Mouse (Mus musculus) embryonic stem cell, embryonic (primary cell): ENCODE measurements around the gene Antxrl.

ENCODE experiments used
- CTCF ChIA-PET, 4 experiments: fragments of 300-600 bp in 2 of 4; fragments of 350-600 bp in 2 of 4; sonication (Branson Sonifier 250); formaldehyde crosslinking; loops; one replicate each; lab custom pipeline; 2022; ENCODE audit warnings: inconsistent platforms in 2 of 4; lab: Charles Lee
- POLR2A ChIA-PET, 4 experiments: fragments of 300-600 bp in 2 of 4; fragments of 350-600 bp in 2 of 4; sonication (Branson Sonifier 250); formaldehyde crosslinking; loops; one replicate each; lab custom pipeline; 2022; ENCODE audit warnings: antibody characterized with exemption in 4 of 4, inconsistent platforms in 1 of 4; lab: Charles Lee

The Antxrl gene

DNA sequence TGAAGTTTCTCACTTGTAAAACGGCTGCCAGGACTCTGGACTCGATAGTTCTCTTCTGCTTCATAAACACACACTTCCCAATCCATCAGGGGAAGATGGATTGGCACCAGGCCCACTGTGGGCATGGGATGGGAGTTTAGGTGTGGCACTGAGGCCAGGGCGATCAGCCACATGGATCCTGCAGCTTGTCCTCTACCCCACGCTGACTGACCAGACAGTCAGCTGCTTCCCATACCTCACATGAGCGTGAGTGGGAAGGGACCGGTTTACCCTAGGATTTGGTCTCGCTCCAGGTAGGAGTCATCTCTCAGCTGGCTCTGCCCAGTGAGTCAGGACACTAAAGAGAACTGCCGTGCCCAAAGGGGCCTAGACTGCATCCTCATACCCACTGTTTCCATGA, 37.3 kb downstream of the Antxrl start:
- POLR2A ChIA-PET: interaction anchor here in 1 of 4 experiments (1.3 kb wide), 1 partner anchor 9 kb away, joined by 4 read pairs; no protein-coding TSS in a partner anchor
- CTCF ChIA-PET: interaction anchor here in 1 of 4 experiments (0.9 kb wide), 1 partner anchor 1407 kb away, joined by 4 read pairs; no protein-coding TSS in a partner anchor

GRCm38 (mm10) chr14:34091475-34091874, 39.0 kb downstream of the Antxrl start:
- ChIA-PET CTCF (interaction anchor here in 3 of 4 experiments (0.8 to 2.4 kb wide), 9 partner anchors 11 to 143 kb away, joined by 3 to 9 read pairs (median 6); partner anchors contain the start of gene Gprin2 (in 1 of the 3)), POLR2A (interaction anchor here in 1 of 4 experiments (0.7 kb wide), 1 partner anchor 10 kb away, joined by 3 read pairs; no protein-coding TSS in a partner anchor)

DNA sequence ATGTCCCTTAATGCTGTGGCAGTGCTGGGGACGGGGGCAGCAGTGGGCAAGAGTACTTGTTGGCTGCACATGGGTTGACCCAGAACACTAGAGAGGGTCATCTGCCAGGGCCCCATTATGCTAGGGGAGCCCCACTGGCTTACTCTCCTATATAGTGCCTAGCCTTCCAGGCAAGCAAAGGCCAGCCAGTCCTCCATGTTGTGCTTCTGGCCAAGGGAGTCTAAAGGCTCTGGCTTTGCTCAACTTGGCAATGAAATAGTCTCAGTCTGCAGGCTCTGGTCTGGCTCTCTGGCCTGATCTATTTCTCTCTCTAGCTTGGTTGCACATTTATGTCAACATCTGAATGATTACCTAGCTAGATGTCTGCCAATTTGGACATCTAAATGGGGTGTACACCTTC, 40.3 kb downstream of the Antxrl start:
- ChIA-PET POLR2A (no interaction called here), CTCF (interaction anchor here (0.7 to 2.4 kb wide), 11 partner anchors 12 to 143 kb away, joined by 3 to 9 read pairs (median 4); no protein-coding TSS in a partner anchor)

- CTCF ChIA-PET: interaction anchor here (0.6 to 1.6 kb wide), 5 partner anchors 9 to 34 kb away, joined by 3 to 6 read pairs (median 4); no protein-coding TSS in a partner anchor
Observed at GRCm38 (mm10) chr14:34096161-34096560, 43.7 kb downstream of the Antxrl start.

GRCm38 (mm10) chr14:34102601-34103000, 50.1 kb downstream of the Antxrl start, which contains the start of gene A630023A22Rik:
A630023A22Rik (minus strand) TSS chr14:34102754.
- CTCF ChIA-PET: interaction anchor here in 2 of 4 experiments (0.7 to 1.8 kb wide), 3 partner anchors 18 to 22 kb away, joined by 3 to 8 read pairs (median 3); no protein-coding TSS in a partner anchor
- POLR2A ChIA-PET: interaction anchor here in 1 of 4 experiments (1.0 kb wide), 1 partner anchor 22 kb away, joined by 3 read pairs; no protein-coding TSS in a partner anchor

More at GRCm38 (mm10) chr14:34096161-34096560, 43.7 kb downstream of the Antxrl start:
- POLR2A ChIA-PET: interaction anchor here in 2 of 4 experiments (0.9 to 1.7 kb wide), 2 partner anchors 10 to 12 kb away, joined by 3 to 4 read pairs; partner anchors contain the start of gene Anxa8 (in 1 of the 2)

DNA sequence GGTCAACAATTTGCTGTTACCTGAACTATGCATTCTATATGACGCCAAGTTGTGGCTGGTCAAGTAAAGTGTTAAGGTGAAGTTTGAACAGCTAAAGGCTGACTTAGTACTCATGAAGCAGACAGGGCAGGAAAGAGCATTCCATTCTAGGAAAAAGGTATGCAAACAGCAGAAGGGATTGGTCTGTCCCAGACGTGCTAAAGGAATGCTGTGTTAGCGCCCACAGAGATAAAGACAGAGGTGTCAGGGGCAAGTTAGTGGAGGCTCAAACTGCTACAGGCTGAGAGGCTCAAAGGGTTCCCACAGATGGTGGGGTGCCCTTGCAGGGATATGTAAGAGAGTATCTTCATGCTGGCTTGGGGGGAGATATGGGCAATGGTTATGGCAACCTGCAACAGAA, 51.3 kb downstream of the Antxrl start:
- ChIA-PET POLR2A (no interaction called here), CTCF (interaction anchor here in 2 of 4 experiments (1.0 to 3.6 kb wide), 6 partner anchors 12 to 148 kb away, joined by 3 to 60 read pairs (median 7); no protein-coding TSS in a partner anchor)

- ChIA-PET POLR2A (interaction anchor here in 3 of 4 experiments (0.9 to 1.2 kb wide), 4 partner anchors 18 to 25 kb away, joined by 3 to 4 read pairs (median 3); partner anchors contain the start of gene Anxa8 (in 1 of the 3)), CTCF (interaction anchor here (0.5 to 3.6 kb wide), 55 partner anchors 9 to 995 kb away, joined by 3 to 63 read pairs (median 4); partner anchors contain the start of gene Anxa8 (in 2 of the 4))
Observed at GRCm38 (mm10) chr14:34104892-34105291, 52.4 kb downstream of the Antxrl start.

GRCm38 (mm10) chr14:34106389-34107062, 54.0 kb downstream of the Antxrl start:
- ChIA-PET CTCF (interaction anchor here (0.5 to 3.6 kb wide), 47 partner anchors 8 to 1000 kb away, joined by 3 to 63 read pairs (median 5); partner anchors contain the start of genes Anxa8 (in 1 of the 4), Syt15 (in 1 of the 4) and Zfp488 (in 1 of the 4)), POLR2A (interaction anchor here in 2 of 4 experiments (0.9 to 1.3 kb wide), 3 partner anchors 26 to 257 kb away, joined by 3 to 4 read pairs (median 3); no protein-coding TSS in a partner anchor)

GRCm38 (mm10) chr14:34107594-34107993, 55.1 kb downstream of the Antxrl start:
- ChIA-PET POLR2A (interaction anchor here in 2 of 4 experiments (0.9 to 1.3 kb wide), 3 partner anchors 27 to 256 kb away, joined by 3 to 4 read pairs (median 3); no protein-coding TSS in a partner anchor), CTCF (interaction anchor here (0.6 to 3.6 kb wide), 23 partner anchors 10 to 378 kb away, joined by 3 to 63 read pairs (median 5); partner anchors contain the start of gene Anxa8 (in 1 of the 4))

GRCm38 (mm10) chr14:34114311-34114710, 61.8 kb downstream of the Antxrl start:
- POLR2A ChIA-PET: no interaction called here

DNA sequence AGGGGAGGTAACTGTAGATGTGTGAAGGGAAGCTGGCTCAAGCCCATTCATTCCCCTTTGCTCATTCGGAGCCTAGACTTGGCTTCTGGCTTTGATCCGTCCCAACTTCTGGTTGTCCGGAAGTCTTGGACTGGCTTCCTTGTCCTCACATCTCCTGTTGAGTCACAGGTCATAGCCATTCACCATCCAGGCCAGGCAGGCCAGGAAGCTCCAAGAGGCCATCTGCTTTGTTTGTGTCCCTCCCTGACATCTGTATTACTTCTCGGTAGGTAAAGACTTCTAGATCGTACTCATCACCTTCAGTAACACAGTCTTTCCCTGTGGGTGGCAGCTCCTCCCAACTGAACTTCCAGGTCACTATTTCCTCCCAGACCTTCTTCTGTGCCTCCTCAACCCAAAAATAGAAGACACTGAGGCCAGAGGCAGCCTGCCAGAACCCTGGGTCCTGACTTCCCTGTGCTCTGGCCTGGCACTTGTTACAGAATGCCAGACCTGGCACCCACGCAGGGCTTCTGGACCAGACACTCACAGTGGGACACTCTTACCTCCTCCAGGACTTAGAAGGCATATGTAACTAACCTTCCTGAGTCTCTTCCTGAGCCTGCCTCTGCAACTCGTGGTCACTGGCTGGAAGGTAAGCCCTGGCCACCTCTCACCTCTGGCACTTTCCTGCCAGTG, 66.7 kb downstream of the Antxrl start:
- ChIA-PET POLR2A (no interaction called here), CTCF (interaction anchor here in 1 of 4 experiments (1.2 kb wide), 1 partner anchor 9 kb away, joined by 4 read pairs; no protein-coding TSS in a partner anchor)

More at GRCm38 (mm10) chr14:34114311-34114710, 61.8 kb downstream of the Antxrl start:
- CTCF ChIA-PET: no interaction called here

DNA sequence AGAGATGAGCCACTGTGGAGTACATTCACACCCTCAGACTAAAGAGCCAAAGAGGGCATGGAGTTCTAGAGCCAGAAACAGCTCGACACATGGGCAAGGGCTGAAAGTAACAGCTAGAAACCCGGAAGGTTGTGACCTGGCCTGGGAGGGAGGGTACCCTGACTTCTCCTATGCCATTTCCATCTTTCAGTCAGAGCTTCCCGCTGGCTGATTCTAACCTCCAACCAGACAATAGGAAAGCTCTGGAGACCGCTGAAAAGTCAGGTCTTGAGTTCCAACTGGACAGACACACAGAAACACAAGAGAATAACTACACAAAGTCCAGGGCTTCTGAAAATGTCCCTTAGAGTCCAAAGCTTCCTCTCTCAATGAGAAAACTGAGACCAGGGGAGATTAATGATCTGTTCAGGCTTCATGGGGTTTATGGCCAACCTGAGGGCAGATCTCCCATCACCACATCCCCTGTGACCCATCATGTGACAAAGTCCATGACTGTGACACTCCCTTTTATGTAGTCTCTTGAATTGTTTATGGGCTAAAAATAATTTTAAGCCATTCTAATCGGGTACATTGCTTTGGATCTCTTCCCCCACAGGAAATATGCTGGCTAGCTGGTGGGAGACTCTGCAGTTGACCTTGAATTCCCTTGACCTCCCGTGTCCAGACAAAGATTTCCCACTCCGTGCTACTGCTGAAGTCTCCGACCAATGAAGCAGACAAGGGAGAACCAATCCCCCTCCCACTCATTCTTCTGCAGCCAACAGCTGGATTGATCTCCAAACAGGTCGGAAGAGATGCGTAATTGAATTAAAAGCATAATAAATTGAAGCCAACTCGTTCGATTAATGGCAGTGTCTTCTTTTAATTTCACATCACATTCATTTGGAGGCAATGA, 67.8 kb downstream of the Antxrl start:
- POLR2A ChIA-PET: no interaction called here
- CTCF ChIA-PET: interaction anchor here in 2 of 4 experiments (1.1 to 1.2 kb wide), 2 partner anchors 10 to 13 kb away, joined by 4 read pairs; no protein-coding TSS in a partner anchor

DNA sequence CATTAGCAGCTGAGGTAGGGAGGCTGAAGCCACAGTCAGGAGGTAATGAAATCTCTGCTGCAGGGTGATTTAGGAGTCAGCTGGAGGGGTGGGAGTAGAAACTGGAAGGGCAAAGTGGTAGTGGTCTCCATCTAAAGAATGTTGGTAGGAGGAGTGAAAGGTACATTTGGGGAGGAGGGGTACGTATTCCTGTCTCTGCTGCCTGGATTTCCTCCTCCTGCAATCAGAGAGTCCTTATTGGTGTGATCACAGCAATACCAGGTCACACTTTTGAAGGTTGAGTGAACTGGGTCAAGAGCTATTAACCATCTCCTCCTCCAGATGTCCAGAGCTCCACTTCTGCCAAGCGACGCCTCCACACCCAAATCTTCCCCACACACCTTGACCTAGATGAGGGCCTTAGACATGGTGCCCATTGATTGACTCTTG, 68.4 kb downstream of the Antxrl start:
- CTCF ChIA-PET: interaction anchor here in 1 of 4 experiments (1.1 kb wide), 1 partner anchor 14 kb away, joined by 4 read pairs; no protein-coding TSS in a partner anchor
- POLR2A ChIA-PET: no interaction called here

DNA sequence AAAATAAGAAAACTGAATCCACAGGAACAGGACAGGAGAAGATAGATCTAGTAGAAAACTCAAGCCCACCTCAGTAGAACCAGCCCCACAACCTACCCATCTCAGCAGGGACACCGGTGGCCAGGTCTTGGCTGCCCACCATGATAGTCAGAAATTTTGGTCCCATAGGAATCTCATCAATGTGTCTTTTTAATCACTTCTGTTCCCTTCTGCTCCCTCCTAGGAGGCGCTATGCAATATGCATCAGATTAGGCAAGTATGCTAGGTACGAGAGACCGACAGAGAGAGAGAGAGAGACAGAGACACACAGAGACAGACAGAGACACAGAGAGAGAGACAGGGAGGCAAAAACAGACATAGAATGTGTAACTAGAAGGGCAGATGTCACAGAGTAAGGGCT, 69.2 kb downstream of the Antxrl start:
- CTCF ChIA-PET: interaction anchor here in 1 of 4 experiments (0.6 kb wide), 1 partner anchor 97 kb away, joined by 4 read pairs; no protein-coding TSS in a partner anchor
- POLR2A ChIA-PET: interaction anchor here in 1 of 4 experiments (0.6 kb wide), 1 partner anchor 489 kb away, joined by 4 read pairs; no protein-coding TSS in a partner anchor
